Mouse (Mus musculus) myocyte (in vitro differentiated cells): ENCODE measurements around the gene Etnk2.

Experiments used
- E2F4 ChIP-seq: IDR thresholded peaks from one replicate; pipeline ENCODE4 v1.6.1; 2011; ENCODE audit warnings: mild to moderate bottlenecking, control low read depth, moderate library complexity; ENCODE audit not compliant: insufficient read depth
- MYOD1 ChIP-seq, 3 experiments: IDR thresholded peaks; one replicate each; pipeline ENCODE4 v1.6.1; 2011; ENCODE audit warnings: control low read depth in 2 of 3, low read depth in 2 of 3, mild to moderate bottlenecking in 2 of 3, moderate library complexity in 1 of 3; ENCODE audit not compliant: insufficient read length in 2 of 3, control insufficient read depth in 1 of 3
- MYOG ChIP-seq, 3 experiments: IDR thresholded peaks; one replicate each; pipeline ENCODE4 v1.6.1; 2011; ENCODE audit warnings: control low read depth in 2 of 3, low read depth in 2 of 3, mild to moderate bottlenecking in 2 of 3; ENCODE audit not compliant: insufficient read length in 2 of 3, control insufficient read depth in 1 of 3, insufficient read depth in 1 of 3
- POLR2A ChIP-seq: IDR thresholded peaks from one replicate; pipeline ENCODE4 v1.6.1; 2011; ENCODE audit warnings: low read depth, mild to moderate bottlenecking, control low read depth, moderate library complexity; ENCODE audit not compliant: insufficient read length
- REST ChIP-seq: IDR thresholded peaks from one replicate; pipeline ENCODE4 v1.6.1; 2011; ENCODE audit warnings: mild to moderate bottlenecking, control low read depth, moderate library complexity; ENCODE audit not compliant: insufficient read depth, insufficient read length
- TCF12 ChIP-seq: IDR thresholded peaks from one replicate; pipeline ENCODE4 v1.6.1; 2011; ENCODE audit warnings: mild to moderate bottlenecking, control low read depth; ENCODE audit not compliant: poor library complexity, insufficient read depth, severe bottlenecking
- TCF3 ChIP-seq: IDR thresholded peaks from one replicate; pipeline ENCODE4 v1.6.1; 2011; ENCODE audit warnings: low read depth, control low read depth; ENCODE audit not compliant: insufficient read length
- USF1 ChIP-seq: IDR thresholded peaks from one replicate; pipeline ENCODE4 v1.6.1; 2011; ENCODE audit warnings: low read depth, mild to moderate bottlenecking, control low read depth, moderate library complexity

DNA sequence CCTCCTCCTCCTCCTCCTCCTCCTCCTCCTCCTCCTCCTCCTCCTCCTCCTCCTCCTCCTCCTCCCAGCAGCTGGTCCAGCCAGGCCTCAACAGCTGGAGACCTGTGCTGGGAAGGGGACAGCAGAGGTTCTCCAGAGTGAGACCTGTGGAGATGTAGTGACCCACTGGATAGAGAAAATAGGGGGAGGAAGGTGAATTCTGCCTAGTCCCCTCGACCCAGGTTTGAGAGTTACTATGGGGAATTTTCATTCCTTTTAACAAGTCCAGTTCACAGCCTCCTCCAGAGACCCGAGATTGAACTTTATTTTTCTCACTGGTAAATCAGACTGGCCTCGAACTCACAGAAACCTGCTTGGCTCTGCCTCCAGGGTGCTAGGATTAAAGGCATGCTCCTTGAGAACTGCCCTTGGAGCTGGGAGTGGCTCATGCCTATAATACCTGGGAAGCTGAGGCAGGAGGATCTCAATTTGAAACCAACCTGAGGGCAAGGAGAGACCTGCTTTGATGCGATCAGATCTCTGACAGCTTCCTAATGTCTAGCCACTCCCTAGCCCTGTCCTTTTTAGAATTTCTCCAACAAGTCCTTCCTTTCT, 61.3 kb downstream of the Etnk2 start:
- TF ChIP-seq E2F4 (no peak), POLR2A (no peak), REST (no peak), USF1 (no peak), MYOG (IDR thresholded peaks at IDR 0.05; ENCODE audit: control insufficient read depth in 1 of 3, insufficient read depth in 1 of 3, insufficient read length in 2 of 3, low read depth in 2 of 3) (no peak), MYOD1 (IDR thresholded peaks at IDR 0.05; ENCODE audit: control insufficient read depth in 1 of 3, insufficient read length in 2 of 3, low read depth in 2 of 3) (no peak), TCF12 (no peak), TCF3 (no peak)
